Mouse (Mus musculus): Measurements from ENCODE around the gene Cmip.
A peak's percentile ranks its signal among the peaks of the same experiment; 100 is the strongest.

Cmip gene

DNA sequence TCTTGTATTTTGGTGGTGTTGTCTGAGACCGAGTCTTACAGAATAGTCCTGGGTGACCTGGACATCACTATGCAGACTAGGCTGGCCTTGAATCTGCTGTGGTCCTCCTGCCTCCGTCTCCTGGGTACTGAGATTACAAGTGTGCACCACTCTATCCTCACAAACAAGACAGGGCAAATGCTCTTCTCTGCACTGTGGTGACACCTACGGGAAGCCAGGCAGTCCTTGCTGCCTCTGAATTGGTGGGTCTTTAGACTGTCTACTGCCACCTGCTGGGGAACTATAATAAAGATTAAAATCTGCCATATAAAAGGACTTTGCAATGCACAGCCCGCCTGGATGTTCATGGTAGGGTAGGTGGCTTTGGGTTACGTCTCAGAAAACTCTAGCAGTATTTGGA, 208.4 kb downstream of the Cmip start:
- DNase-seq (ENCODE audit: low spot score) = peak; percentile 73

DNA sequence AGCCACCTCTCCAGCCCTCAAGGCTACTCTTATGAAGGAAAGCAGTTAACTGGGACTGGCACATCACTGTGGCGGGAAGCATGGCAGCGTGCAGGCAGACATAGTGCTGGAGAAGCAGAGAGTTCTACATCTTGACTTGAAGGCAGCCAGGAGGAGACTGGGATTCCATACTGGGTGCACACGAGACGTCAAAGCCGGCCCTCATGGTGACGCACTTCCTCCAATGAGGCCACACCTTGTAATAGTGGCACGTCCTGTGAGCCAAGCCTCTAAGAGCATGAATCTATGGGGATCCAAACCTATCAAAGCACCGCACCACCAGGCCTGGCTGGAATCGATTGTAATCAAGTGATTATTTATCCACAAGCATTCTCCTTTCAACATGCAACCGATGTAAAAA, 210.6 kb downstream of the Cmip start:
- DNase-seq (ENCODE audit: low spot score) = no peak

DNA sequence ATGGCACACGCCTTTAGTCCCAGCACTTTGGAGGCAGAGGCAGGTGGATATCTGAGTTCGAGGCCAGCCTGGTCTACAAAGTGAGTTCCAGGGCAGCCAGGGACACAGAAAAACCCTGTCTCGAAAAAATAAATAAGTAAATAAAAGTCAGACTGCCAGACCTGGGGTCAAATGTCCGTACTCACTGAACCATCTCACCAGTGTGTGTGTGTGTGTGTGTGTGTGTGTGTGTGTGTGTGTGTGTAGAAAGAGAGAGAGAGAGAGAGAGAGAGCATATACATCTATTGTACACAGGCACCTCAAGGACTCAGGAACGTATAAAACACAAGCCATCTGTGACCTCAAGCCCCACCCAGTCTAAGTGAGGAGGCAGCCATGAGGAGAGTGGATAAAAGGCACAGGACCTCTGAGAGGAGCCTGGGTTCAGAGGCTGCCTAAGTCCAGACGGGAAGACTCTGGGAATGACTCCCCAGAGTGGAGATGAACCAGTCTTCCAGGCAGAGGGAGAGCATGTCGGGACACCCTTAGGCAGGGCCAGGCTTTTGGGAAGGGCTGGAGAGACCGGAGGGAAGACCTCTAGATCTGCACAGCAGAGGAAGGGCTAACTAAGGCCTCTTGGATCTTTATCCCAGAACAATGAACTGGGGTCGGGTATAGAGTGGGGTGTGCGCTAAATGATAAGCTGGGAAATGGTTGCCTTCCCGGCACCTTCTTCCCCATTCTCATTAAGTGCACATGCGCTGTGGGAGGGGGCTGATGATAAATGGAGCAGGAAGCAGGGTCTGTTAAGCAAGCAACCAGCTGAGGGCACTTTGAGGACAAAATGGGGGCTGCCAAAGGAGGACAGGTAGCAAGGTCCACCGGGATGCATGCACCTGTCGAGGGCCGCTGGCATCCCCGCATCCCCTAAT, 212.8 kb downstream of the Cmip start:
- no peak for DNase-seq (ENCODE audit: low spot score)

DNA sequence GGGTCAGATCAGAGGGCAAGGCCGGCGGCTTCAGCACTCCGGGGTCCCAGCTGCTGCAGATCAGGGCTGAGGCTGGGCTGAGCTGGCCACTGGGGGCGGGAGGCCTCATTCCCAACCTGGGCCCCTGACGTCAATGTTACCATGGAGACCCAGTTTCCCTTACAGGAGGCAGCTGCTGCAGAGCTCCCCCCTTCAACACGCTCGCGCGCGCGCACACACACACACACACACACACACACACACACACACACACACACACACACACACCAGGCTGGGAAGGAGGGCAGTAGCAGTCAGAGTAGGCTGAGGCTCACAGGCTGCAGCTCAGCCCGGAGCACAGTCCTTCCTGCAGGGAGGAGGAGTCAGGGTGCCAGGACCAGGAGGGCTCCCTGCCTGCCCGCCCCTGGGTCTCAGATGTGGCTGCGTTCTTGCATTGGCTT, 213.5 kb downstream of the Cmip start:
- peak; percentile 85 for DNase-seq (ENCODE audit: low spot score)

DNA sequence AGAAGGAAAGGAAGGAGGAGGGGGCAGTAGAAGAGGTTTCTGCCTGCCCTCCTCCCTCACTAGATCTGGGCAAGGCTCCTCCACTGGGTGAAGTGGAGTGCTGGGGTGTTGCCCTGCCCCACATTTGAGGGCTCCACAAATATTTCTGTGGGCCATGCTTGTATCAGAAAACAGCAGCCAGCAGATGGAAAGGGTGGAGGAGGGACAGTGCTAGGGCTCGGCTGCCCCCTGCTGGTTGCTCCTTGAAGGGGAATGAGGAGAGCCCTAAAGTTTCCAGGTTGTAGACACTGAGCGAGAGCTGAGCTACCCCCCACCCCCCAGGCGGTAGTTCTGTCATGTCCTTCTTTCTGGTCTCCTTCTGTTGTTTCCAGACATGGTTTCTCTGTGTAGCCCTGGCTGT, 214.3 kb downstream of the Cmip start:
- peak; percentile 81 for DNase-seq (ENCODE audit: low spot score)

DNA sequence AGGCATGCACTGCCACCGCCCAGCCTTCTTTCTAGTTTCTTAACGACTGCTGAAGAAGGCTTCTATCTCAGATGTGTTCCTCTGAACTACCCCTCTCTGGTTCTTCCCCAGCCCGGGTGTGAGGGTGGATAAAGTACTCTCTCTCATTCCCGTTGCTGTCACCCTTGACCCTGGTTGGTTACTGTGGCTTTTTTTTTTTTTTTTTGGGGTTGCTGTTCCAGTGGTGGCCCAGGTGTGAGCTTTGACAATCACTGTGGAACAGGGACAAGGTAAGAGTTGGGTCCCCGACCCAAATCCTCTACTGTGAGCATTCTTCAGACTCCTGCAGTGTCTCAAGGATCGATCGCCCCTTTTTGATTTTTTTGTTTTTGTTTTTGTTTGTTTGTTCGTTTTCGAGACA, 214.8 kb downstream of the Cmip start:
- DNase-seq (ENCODE audit: low spot score) = no peak

DNA sequence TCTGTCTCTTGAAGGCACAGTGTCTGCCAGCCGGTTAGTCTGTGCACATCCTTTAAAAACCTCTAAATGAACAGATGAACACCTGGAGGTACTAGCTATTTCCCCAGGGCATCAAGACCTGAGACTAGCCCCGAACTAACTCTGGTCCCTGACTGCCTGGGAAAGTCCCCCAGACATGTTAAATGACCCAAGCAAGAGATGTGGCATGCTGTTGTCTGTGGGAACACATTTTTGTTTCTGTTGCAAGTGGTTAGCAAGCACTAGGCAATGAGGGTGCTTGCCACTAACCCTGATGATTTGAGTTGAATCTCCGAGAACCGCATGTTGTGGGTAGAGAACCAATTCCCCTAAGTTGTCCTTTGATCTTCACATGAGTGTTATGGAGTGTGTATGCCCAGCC, 215.5 kb downstream of the Cmip start:
- no peak for DNase-seq (ENCODE audit: low spot score)

DNA sequence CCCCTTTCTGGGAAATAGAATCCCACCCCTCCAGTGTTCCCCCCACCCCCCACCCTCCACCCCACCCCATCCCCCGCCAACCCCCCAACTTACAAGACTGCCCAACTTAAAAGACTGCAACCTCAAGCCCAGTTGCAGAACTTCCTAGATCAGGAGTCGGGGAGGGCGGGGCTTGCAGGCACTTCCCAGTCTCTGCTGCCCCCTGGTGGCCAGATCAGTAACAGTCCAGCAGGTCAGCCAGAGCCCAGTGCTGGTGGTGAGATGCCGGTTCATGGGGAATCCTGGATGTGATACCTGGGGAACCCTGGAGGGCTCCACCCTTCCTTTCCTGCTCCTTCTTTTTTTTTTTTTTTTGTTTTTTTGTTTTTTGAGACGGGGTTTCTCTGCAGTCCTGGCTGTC, 218.1 kb downstream of the Cmip start:
- peak; percentile 93 for DNase-seq (ENCODE audit: low spot score)

DNA sequence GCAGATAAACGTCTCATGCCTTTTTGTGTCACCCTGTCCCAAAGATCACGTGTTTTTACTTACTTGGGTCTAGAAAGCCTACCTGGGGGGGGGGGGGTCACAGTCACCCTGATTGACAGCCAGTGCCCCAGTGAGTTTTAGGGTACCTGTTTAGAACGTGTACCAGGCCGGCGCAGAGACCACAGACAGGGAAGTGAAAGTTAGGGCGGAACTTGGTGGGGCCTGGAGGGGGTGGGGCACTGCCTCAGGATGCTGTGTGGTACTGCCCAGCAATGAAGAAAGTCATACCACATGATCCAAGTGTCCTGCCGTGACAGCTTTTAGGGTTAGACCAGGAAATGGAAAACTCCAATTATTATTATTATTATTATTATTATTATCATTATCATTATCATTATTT, 219.0 kb downstream of the Cmip start:
- DNase-seq (ENCODE audit: low spot score) = peak; percentile 60

DNA sequence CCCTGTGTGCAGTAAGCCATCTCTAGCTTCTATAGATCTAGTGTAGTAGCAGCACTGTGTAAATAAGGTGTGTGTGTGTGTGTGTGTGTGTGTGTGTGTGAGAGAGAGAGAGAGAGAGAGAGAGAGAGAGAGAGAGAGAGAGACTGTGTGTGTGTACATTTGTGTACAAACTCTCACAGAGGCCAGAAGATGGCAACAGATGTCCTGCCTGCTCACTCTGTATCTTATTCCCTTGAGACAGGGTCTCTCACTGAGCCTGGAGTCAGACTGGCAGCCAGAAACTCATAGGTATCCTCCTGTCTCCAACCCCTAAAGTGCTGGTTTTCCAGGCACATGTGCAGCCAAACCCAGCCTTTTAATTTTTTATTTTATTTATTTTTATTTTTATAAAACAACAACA, 221.2 kb downstream of the Cmip start:
- no peak for DNase-seq (ENCODE audit: low spot score)

DNA sequence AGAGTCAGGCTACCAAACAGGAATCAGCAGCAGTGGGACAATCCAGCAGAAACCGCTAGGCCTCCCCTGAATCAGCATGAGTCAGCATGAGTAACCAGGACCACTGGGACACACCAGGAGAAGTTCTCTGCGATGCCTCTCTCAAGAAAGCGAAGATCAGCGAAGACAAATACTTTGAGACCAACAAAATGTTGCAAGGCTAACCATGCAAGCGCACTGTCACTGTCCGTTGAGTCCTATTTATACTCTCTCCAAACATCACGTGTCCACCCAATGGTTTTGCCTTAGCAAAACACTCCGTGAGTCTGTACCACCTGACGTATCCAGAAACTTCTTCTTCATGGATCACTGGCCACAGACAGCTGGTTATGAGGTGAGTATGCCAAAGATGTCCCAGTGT, 223.1 kb downstream of the Cmip start:
- DNase-seq (ENCODE audit: low spot score) = no peak

DNA sequence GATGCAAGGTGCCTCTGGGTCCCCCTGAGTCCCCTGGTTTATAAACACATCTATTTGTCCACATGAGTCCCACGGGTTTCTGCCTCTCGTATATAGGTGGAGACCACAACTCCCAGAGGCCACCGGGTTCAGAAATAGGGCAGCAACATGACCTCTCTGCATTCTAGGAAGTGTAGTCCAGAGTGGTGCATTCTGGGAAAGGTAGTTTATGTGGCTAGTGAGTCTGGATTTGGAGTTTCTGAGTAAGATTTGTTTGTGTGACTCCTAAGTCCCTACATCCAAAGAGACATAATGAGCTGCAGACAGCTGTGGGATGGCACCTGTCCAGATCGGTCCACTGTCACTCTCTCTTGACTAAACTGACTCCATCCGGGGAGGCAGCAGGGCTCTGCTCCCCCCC, 223.7 kb downstream of the Cmip start:
- DNase-seq (ENCODE audit: low spot score) = no peak

DNA sequence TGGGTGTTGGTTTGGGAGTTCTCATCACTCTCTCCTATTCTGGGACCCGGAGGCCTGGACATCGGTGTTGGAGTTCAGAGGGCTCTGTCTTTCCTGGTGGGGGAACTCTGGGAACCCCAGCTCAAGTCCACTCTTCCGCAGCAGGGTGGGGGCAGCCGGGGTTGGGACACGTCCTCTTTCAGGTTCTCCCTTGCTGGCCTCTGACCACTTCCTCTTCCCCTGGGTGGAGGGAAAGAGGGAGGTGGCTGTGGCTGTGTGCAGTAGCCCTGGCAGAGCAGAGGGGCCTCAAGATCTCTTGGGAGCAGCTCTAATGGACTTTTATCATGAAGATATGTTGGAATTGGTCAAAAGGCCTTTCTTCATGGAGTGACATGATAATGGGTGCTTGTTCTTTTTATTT, 225.0 kb downstream of the Cmip start:
- DNase-seq (ENCODE audit: low spot score) = no peak

DNA sequence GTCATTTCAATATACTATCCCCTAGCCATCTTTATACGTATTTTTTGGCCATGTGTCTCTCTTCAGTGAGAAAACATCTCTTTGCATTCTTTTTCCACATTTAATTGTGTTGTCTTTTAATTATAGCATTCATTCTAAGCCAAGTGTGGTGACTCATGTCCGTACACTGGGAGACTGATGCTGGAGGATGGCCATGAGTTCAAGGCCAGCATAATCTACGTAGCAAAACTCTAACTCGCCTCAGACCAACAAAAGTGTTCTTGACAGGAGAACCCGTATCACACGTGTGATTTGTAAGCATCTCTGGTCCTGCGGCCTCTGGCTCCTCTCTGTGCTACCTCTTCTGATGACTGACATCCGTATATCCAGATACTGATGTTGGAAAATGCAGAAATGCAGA, 227.9 kb downstream of the Cmip start:
- DNase-seq (ENCODE audit: low spot score) = no peak

DNA sequence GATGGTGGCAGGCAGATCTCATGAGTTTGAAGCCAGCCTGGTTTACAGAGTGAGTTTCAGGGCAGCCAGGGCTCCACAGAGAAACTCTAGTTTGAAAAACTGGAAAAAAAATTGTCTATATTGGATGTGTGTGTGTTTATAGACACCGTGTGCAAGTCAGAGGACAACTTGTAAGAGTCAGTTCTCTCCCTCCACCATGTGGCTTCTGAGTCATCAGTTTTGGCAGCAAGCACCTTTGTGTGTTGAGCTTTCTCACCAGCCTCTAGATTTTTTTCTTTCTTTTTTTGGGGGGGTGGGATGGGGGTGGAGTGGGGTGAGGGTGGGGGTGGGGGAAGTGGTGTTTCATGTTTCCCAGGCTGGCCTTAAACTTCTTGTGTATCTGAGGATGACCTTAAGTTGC, 228.5 kb downstream of the Cmip start:
- no peak for DNase-seq (ENCODE audit: low spot score)

DNA sequence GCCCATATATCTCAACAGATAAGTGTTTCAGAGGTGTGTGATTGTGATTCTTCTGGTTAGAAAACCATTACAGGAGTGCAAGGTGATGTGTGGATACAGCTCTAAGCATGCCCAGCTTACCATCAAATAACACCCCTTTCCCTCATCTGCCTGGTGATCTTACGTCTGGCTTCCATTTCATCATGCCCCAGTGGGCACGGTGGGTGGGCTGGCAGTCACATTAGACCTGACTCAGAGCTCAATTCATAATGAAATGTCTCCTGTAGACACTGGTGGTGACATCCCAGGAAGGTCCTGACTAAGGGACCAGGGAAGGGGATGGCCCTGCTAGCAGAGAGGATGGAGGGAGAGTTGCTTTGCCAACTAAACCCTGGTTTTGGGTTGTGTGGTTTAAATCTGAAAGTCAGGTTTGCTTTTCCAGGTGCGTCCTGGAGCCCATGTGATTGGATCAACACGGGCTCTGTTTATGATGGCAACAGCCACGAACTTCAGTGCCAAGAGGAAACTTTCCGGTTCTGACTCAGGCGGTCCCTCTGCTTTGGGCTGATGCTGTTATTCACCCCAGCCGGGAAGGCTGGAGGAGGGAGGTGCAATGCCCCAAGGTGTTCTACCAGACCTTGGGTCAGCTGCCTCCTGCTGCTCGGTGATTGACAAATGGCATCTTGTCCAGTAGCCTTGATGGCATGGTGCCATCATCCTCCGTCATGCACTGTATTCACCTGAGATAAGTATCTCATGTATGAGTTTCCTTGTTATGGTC, 231.6 kb downstream of the Cmip start:
- no peak for DNase-seq (ENCODE audit: low spot score)

DNA sequence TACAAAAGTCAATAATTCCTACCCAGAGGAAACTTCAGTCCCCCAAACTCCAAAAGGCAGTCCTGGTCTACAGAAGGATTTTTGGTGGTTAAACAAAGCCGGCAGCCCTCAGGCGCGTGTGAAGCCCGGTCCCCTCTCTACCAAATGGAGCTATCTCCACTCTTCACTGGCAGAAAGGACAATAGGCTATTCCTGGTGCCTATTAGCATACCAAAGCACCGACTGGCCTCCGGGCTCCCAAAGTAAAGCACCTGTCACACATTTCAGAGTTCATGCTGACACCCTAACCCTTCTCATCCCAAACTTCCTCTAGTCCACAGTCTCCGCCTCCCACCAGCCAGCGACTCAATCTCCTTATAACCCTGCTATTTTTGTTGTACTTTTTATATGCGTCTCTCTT, 236.7 kb downstream of the Cmip start:
- no peak for DNase-seq (ENCODE audit: low spot score)

DNA sequence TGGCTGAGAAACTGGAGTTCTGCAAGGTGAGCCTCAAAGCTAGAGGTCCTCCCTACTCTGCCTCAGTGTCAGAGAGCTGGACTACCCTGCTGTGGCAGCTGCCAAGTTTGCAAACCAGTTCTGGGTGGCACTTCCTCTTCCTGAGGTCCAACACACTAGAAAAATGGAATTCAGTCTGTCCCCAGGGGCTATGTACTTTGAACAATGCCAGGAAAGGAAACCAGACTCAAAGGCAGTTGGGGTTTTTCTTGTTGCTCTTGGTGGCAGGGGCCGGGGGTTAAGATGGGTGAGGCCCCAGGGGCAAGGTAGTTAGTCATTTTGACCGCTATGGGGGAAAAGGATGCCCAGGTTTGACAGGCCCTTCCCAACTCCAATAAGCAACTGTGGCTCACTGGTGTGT, 238.0 kb downstream of the Cmip start:
- DNase-seq (ENCODE audit: low spot score) = no peak

DNA sequence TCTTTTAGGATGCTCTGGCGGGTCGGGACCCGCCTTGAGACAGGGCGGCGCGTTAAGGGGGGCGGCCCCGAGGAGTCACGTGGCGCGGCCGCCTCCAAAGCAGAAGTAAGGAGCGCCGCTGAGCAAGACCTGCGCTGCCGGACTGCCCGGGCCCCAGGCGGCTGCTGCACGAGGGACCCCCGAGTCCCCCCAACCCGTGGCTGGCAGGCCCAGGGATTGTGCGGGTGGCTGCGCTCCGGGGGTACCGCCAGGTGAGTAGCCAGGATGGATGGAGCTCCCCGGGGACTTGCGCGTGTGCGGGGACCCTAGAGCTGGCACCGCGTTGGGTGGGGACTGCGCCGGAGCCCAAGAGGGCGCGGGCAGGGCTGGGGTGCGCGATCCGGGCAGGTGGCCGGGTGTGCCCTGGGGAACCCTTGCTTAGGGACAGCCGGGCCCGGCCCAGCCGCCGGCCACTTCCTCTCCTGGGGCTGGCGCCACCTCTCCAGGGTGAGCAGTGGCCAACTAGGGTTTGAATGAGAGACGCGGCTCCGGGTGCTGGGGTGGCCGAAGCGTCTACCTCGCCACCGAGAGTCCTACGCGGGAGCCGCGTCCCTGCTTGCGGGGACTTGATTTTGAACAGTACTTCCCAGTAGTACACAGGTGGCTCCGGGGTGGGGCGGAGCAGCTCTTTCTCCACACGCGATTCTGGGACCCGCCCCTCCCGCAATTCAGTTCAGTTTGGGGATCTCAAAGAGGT, 241.5 kb downstream of the Cmip start, which contains the start of gene Plcg2:
Plcg2 (plus strand) TSS at position 113 of the 736 bp plus-strand sequence.
- DNase-seq (ENCODE audit: low spot score) = peak; percentile 28

DNA sequence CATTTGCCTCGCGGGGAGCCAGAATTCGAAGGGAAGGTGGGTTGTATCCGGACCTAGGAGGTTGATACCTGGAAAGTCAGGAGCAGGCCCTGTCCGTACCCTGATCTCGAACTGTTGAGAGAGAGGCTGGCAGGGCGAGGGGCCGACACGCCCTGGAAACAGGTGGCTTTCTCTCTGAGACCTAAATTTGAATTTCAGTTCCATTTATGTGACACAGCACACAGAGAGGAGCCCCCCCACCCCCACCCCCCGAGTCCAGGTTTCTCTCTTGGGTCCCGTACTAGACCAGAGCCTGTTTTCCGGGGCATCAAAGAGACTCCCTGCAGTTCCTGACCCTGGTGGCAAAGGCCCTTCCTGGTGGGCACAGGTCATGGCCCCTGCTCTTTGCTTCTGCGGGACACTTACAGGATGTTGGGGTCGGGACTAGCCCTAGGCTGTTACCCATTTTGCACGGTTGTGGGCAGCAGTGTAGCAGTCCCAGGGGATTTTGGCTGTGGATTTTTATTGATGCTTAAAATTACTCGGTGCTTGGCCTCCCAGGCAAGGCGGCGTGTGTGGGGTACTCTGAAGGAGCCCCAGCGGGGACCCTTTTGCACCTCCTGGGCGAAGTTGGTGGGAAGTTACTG, 242.2 kb downstream of the Cmip start:
- DNase-seq (ENCODE audit: low spot score) = no peak

DNA sequence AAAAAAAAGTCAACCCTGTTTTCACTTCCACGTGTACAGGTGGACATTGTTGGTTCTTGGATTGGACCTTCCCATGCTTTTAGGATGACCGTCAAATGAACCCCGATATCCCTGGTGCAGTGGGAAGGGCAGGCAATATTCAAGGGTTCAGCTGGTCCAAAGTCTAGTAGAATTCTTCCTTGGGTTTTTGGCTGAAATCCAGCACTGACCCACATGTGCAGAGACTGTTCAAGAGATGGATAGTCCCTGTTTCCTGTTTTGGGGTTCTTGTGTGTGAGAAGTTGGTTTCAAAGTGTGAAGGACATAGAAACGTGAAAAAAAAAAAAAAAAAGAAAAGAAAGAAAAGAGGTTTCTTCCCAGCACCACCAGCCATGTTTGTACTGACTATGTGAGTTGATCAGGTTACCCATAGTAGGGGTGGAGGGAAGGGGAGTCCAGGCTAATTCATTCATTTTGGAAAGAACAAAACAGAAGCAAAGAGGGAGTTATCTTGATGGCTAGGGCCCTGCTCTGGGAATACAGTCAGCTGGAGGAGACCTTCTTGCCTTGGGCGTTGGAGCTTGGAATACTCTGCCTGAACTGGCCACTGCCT, 243.5 kb downstream of the Cmip start:
- DNase-seq (ENCODE audit: low spot score) = no peak

DNA sequence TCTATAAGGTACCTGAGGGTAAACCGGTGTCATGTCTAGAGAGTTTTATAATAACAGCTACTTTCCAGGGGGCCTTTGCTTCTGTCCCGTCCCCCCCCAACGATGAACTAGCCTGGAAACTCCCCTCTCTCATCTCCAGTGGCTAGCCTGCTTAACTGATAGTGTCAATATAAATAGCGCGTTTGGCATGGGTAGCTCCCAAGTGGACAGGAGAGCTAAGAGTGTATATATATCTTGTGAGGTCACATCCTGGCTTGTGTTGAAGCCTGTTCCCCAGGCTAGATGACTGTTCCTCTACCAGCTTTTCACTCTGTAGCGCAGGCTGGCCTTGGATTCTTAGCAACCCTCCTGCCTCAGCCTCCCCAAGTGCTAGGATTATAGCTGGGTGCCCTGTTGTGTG, 244.5 kb downstream of the Cmip start:
- DNase-seq (ENCODE audit: low spot score) = no peak

Measured in layer of hippocampus, adult 11-12 months (tissue).